8 mouse cellular contexts compared by ENCODE assay signal in genomic region chr2:27539772-27540514, GRCm38 (mm10). TPM values are rescaled to one million over a fixed set of nuclear protein-coding genes. Genes with fewer than 3 reads are reported as not detected.
DNase-seq lines count a peak whose midpoint lies in the region; ATAC-seq lines count a peak whose summit lies in the region.

No protein-coding gene starts in this region.

- H3K36me3 ChIP-seq in hindbrain, embryonic 16.5 days (ENCODE audit: control insufficient read depth, insufficient read depth, low read length), result peaks cover 16% of the 10 kb centered on the region
- H3K36me3 ChIP-seq in macrophage (ENCODE audit: inconsistent target), result peaks cover 15% of the 10 kb centered on the region

- peak overlapping the region; percentile 90 for H3K4me2 ChIP-seq in hindbrain, embryonic 16.5 days (ENCODE audit: low read length)

- peak overlapping the region; percentile 53 for H3K4me3 ChIP-seq in hindbrain, embryonic 16.5 days (ENCODE audit: low read length)
- H3K4me3 ChIP-seq in macrophage (ENCODE audit: inconsistent target), result peak overlapping the region; percentile 39

- WGBS in hindbrain, embryonic 16.5 days, result under 1% methylated on average over 46 of the region's 46 CpGs
- under 1% methylated on average over 46 of the region's 46 CpGs for WGBS in macrophage (ENCODE audit: missing documents)

- H3K9ac ChIP-seq in hindbrain, embryonic 16.5 days (ENCODE audit: low read depth, low read length), result peak overlapping the region; percentile 66

- H3K27me3 ChIP-seq in hindbrain, embryonic 16.5 days (replicated peaks; ENCODE audit: control insufficient read depth, insufficient read depth, low read length), result no peaks in the 10 kb centered on the region

- DNase-seq in WW6 (ENCODE audit: low read depth, low spot score), result peak; percentile 93
- DNase-seq in cerebellum, postnatal 4 days (ENCODE audit: low spot score in 2 of 2), result peak; percentile 91 to 96
- peak; percentile 99 for DNase-seq in gastrocnemius, adult 18-20 months (ENCODE audit: low spot score)
- peak; percentile 99 for DNase-seq in left cerebral cortex, adult 18-20 months (ENCODE audit: low spot score in 2 of 2)
- DNase-seq in right cerebral cortex, adult 18-20 months, result peak; percentile 100
- DNase-seq in urinary bladder, postnatal 10 days (ENCODE audit: low spot score), result peak; percentile 94

- H3K79me2 ChIP-seq in macrophage (ENCODE audit: inconsistent target), result no peaks in the 10 kb centered on the region

- H3K9me3 ChIP-seq in hindbrain, embryonic 16.5 days (ENCODE audit: control insufficient read depth, low read length), result no peaks in the 10 kb centered on the region

- peak; percentile 99 for ATAC-seq in hindbrain, embryonic 16.5 days

- H3K27ac ChIP-seq in hindbrain, embryonic 16.5 days (ENCODE audit: low read depth, low read length), result peak overlapping the region; percentile 86
- peak overlapping the region; percentile 94 for H3K27ac ChIP-seq in macrophage

- H3K4me1 ChIP-seq in hindbrain, embryonic 16.5 days (ENCODE audit: control insufficient read depth, insufficient read depth, low read depth, low read length), result peaks cover 15% of the 10 kb centered on the region

RNA-seq across cellular contexts. Expression of gene Wdr5, which starts 25.0 kb away (rescaled TPM):
- 10 to 100 TPM; 16.8 to 18.1 TPM for total RNA-seq in gastrocnemius, adult 18-20 months (2021)
- polyA plus RNA-seq in hindbrain, embryonic 16.5 days (2015; fragmentation: Nextera tagmentation; extraction: Ambion mirVana), result 43.8 and 47.4 TPM in 2 replicates
- 10 to 100 TPM; 24.4 to 25.2 TPM for total RNA-seq in left cerebral cortex, adult 18-20 months (2021)
- total RNA-seq in macrophage (2018; cell fraction: chromatin; rRNA removed), result 100 to 1,000 TPM in 1 of 26 experiments, 10 to 100 TPM in 25; 22.4 to 107 (median 44.5) TPM
- total RNA-seq in macrophage (2018; cell fraction: cytosol; rRNA removed), result 10 to 100 TPM; 18.3 to 34.1 (median 24.5) TPM
- total RNA-seq in macrophage (2018; cell fraction: nucleus; rRNA removed), result 10 to 100 TPM; 18.5 to 73.6 (median 27.9) TPM
- polyA plus RNA-seq in macrophage (2018), result 23.8 to 53.3 TPM (median 24.9 TPM) in 3 replicates

RNA-seq across cellular contexts. Expression of gene Brd3, which starts 32.5 kb away (rescaled TPM):
- 10 to 100 TPM; 21.8 to 23.0 TPM for total RNA-seq in gastrocnemius, adult 18-20 months (2021)
- polyA plus RNA-seq in hindbrain, embryonic 16.5 days (2015; fragmentation: Nextera tagmentation; extraction: Ambion mirVana), result 102 and 129 TPM in 2 replicates
- total RNA-seq in left cerebral cortex, adult 18-20 months (2021), result 10 to 100 TPM; 53.2 to 53.5 TPM
- total RNA-seq in macrophage (2018; cell fraction: chromatin; rRNA removed), result 10 to 100 TPM in 24 of 26 experiments, 1 to 10 TPM in 2; 8.6 to 56.8 (median 32.7) TPM
- total RNA-seq in macrophage (2018; cell fraction: cytosol; rRNA removed), result 10 to 100 TPM in 24 of 26 experiments, 1 to 10 TPM in 2; 9.5 to 20.9 (median 14.7) TPM
- 10 to 100 TPM in 24 of 26 experiments, 1 to 10 TPM in 2; 9.7 to 48.4 (median 15.8) TPM for total RNA-seq in macrophage (2018; cell fraction: nucleus; rRNA removed)
- polyA plus RNA-seq in macrophage (2018), result 15.0 to 33.6 TPM (median 15.3 TPM) in 3 replicates

Comparison
In these comparisons a context has a peak if more than half of its experiments do, and no peak if none do; other contexts are left out.
1. Peak in every context shown above with its lines: DNase-seq, ATAC-seq, H3K4me3 ChIP-seq and H3K27ac ChIP-seq.